Mouse (Mus musculus): Measurements from ENCODE around the gene Plcb1.

- TF ChIP-seq GATA1 (IDR thresholded peaks at IDR 0.05; ENCODE audit: borderline replicate concordance, low read length) (no peak), FLI1 (IDR thresholded peaks at IDR 0.05; ENCODE audit: low read length) (no peak)
These were observed 721.2 kb downstream of the Plcb1 start for GRCm38 (mm10) chr2:135507111-135507510.

Data from megakaryocyte, embryonic 14.5 days (primary cell).